Mouse (Mus musculus) testis, adult 2 months (tissue): ENCODE data around the gene Josd1.

ENCODE experiments used
- CTCF ChIP-seq: fragments of 200-500 bp; IDR thresholded peaks from 2 replicates; pipeline ENCODE4 v1.5.1; 2012; ENCODE audit warnings: low read depth, mild to moderate bottlenecking, inconsistent platforms, low read length, moderate library complexity; ENCODE audit not compliant: control insufficient read depth, insufficient read depth, insufficient replicate concordance
- POLR2A ChIP-seq: fragments of 200-500 bp; IDR thresholded peaks from 2 replicates; pipeline ENCODE4 v1.6.1; 2012; ENCODE audit warnings: low read depth, mild to moderate bottlenecking, inconsistent platforms, low read length, moderate library complexity; ENCODE audit not compliant: control insufficient read depth

GRCm38 (mm10) chr15:79697558-79698187, 10.0 kb upstream of the Josd1 start:
- TF ChIP-seq CTCF (no peak), POLR2A (no peak)
